ENCODE assay signal across 8 mouse cellular contexts in genomic region chr10:89224524-89224923, GRCm38 (mm10).
DNase-seq lines count a peak whose midpoint lies in the region.

No protein-coding gene starts in this region.

- DNase-seq in heart, adult 8-10 months (ENCODE audit: low spot score), result peak; percentile 3
- DNase-seq in heart, adult 9 months (ENCODE audit: low spot score in 2 of 2), result no peak
- peak; percentile 5 for DNase-seq in thymus, postnatal 14 days
- DNase-seq in thymus, postnatal 36 days, result no peak
- DNase-seq in forelimb bud, embryonic 11.5 days (ENCODE audit: low read depth, low spot score), result peak; percentile 84
- peak; percentile 75 for DNase-seq in retina, embryonic 14.5 days (ENCODE audit: low spot score)
- DNase-seq in spleen, postnatal 14 days (ENCODE audit: low spot score in 2 of 2), result no peak
- DNase-seq in gastrocnemius, postnatal 36 days, result no peak

- intact Hi-C loops in gastrocnemius, postnatal 36 days (cut with DNase I), result no loop called here

Comparison
In these comparisons a context has a peak if more than half of its experiments do, and no peak if none do; other contexts are left out.
1. DNase-seq: peak in heart, adult 8-10 months (single experiment), thymus, postnatal 14 days (single experiment), forelimb bud, embryonic 11.5 days (single experiment) and retina, embryonic 14.5 days (single experiment); none in heart, adult 9 months (0 of 2), thymus, postnatal 36 days (0 of 2), spleen, postnatal 14 days (0 of 2) and gastrocnemius, postnatal 36 days (0 of 2).